Mouse (Mus musculus): Measurements from ENCODE around the gene Ssh1. TPM values are rescaled to one million over a fixed set of nuclear protein-coding genes. Genes with fewer than 3 reads are reported as not detected.

Ssh1 gene
- polyA plus RNA-seq, 1 experiment from 2014 or later = 20.4 TPM

GRCm38 (mm10) chr5:113919060-113919459, 74.6 kb downstream of the Ssh1 start:
- Histone ChIP-seq H3K4me3 (no peak overlapping the region), H3K9ac (no peak overlapping the region), H3K9me3 (no peaks in the 10 kb centered on the region), H3K27ac (no peak overlapping the region), H3K27me3 (no peaks in the 10 kb centered on the region), H3K36me3 (no peaks in the 10 kb centered on the region), H3K4me2 (replicated peaks) (no peak overlapping the region), H3K4me1 (peaks cover 18% of the 10 kb centered on the region)
- WGBS = 76% methylated on average over 7 of the region's 7 CpGs
- no peak for ATAC-seq (ENCODE audit: insufficient number of reproducible peaks, insufficient read depth, low FRiP score, low TSS enrichment)

- H3K27ac ChIP-seq = 0 out of 2 replicates have a peak overlapping the region, but pooled peaks have one; percentile 50
- H3K36me3 ChIP-seq = no peaks in the 10 kb centered on the region
- no peak for ATAC-seq (ENCODE audit: insufficient number of reproducible peaks, insufficient read depth, low FRiP score, low TSS enrichment)
- no peak overlapping the region for H3K4me3 ChIP-seq
- 27% methylated on average over 9 of the region's 9 CpGs for WGBS
- no peaks in the 10 kb centered on the region for H3K27me3 ChIP-seq
- no peak overlapping the region for H3K9ac ChIP-seq
- no peak overlapping the region for H3K4me2 ChIP-seq (replicated peaks)
- no peaks in the 10 kb centered on the region for H3K9me3 ChIP-seq
- H3K4me1 ChIP-seq = peaks cover 18% of the 10 kb centered on the region
These were observed 75.0 kb downstream of the Ssh1 start for GRCm38 (mm10) chr5:113918654-113919053.

- Histone ChIP-seq H3K4me1 (peaks cover 16% of the 10 kb centered on the region), H3K36me3 (no peaks in the 10 kb centered on the region), H3K9ac (no peak overlapping the region), H3K4me3 (no peak overlapping the region), H3K27ac (no peak overlapping the region), H3K27me3 (no peaks in the 10 kb centered on the region), H3K4me2 (replicated peaks) (no peak overlapping the region), H3K9me3 (no peaks in the 10 kb centered on the region)
- 67% methylated on average over 6 of the region's 6 CpGs for WGBS
- ATAC-seq (ENCODE audit: insufficient number of reproducible peaks, insufficient read depth, low FRiP score, low TSS enrichment) = no peak
These were observed 83.0 kb downstream of the Ssh1 start for GRCm38 (mm10) chr5:113910705-113911104.

- H3K36me3 ChIP-seq = no peaks in the 10 kb centered on the region
- H3K4me2 ChIP-seq (replicated peaks) = no peak overlapping the region
- H3K27ac ChIP-seq = no peak overlapping the region
- H3K9me3 ChIP-seq = no peaks in the 10 kb centered on the region
- no peak for ATAC-seq (ENCODE audit: insufficient number of reproducible peaks, insufficient read depth, low FRiP score, low TSS enrichment)
- peaks cover 21% of the 10 kb centered on the region for H3K4me1 ChIP-seq
- H3K27me3 ChIP-seq = no peaks in the 10 kb centered on the region
- peak overlapping the region; percentile 5; the same call in 1 of the 2 replicates for H3K9ac ChIP-seq
- H3K4me3 ChIP-seq = no peak overlapping the region
- WGBS = 32% methylated on average over 10 of the region's 10 CpGs
These were observed 83.5 kb downstream of the Ssh1 start for GRCm38 (mm10) chr5:113910065-113910701.

GRCm38 (mm10) chr5:113908592-113909441, 84.9 kb downstream of the Ssh1 start, which contains the start of gene Coro1c:
Gene Coro1c, minus strand, starts transcription at chr5:113908758.
- under 1% methylated on average over 64 of the region's 68 CpGs for WGBS
- no peaks in the 10 kb centered on the region for H3K27me3 ChIP-seq
- H3K27ac ChIP-seq = peak within 1 kb of the TSS; percentile 93
- H3K36me3 ChIP-seq = no peaks in the 10 kb centered on the region
- H3K9me3 ChIP-seq = no peaks in the 10 kb centered on the region
- peak within 1 kb of the TSS; percentile 92 for H3K9ac ChIP-seq
- ATAC-seq (ENCODE audit: insufficient number of reproducible peaks, insufficient read depth, low FRiP score, low TSS enrichment) = peak; percentile 74
- H3K4me2 ChIP-seq (replicated peaks) = peak within 1 kb of the TSS; percentile 76
- peaks cover 21% of the 10 kb centered on the region for H3K4me1 ChIP-seq
- H3K4me3 ChIP-seq = peak within 1 kb of the TSS; percentile 96

- Histone ChIP-seq H3K4me3 (peak overlapping the region; percentile 96), H3K4me1 (peaks cover 27% of the 10 kb centered on the region), H3K9ac (peak overlapping the region; percentile 92), H3K27ac (peak overlapping the region; percentile 93), H3K36me3 (no peaks in the 10 kb centered on the region), H3K27me3 (no peaks in the 10 kb centered on the region), H3K9me3 (no peaks in the 10 kb centered on the region), H3K4me2 (replicated peaks) (peak overlapping the region; percentile 76)
- ATAC-seq (ENCODE audit: insufficient number of reproducible peaks, insufficient read depth, low FRiP score, low TSS enrichment) = peak; percentile 42
- WGBS = under 1% methylated on average over 69 of the region's 69 CpGs
These were observed 85.7 kb downstream of the Ssh1 start for GRCm38 (mm10) chr5:113907786-113908567.

- WGBS = 16% methylated on average over 17 of the region's 17 CpGs
These were observed 86.5 kb downstream of the Ssh1 start for GRCm38 (mm10) chr5:113906958-113907735.

GRCm38 (mm10) chr5:113904987-113905386, 88.7 kb downstream of the Ssh1 start:
- peaks cover 41% of the 10 kb centered on the region for H3K4me1 ChIP-seq
- no peak overlapping the region for H3K9ac ChIP-seq
- H3K27me3 ChIP-seq = no peaks in the 10 kb centered on the region
- H3K36me3 ChIP-seq = no peaks in the 10 kb centered on the region
- ATAC-seq (ENCODE audit: insufficient number of reproducible peaks, insufficient read depth, low FRiP score, low TSS enrichment) = no peak
- H3K27ac ChIP-seq = no peak overlapping the region
- no peaks in the 10 kb centered on the region for H3K9me3 ChIP-seq
- WGBS = 28% methylated on average over 4 of the region's 4 CpGs
- no peak overlapping the region for H3K4me3 ChIP-seq
- no peak overlapping the region for H3K4me2 ChIP-seq (replicated peaks)

More at GRCm38 (mm10) chr5:113906958-113907735, 86.5 kb downstream of the Ssh1 start:
- peak overlapping the region; percentile 96 for H3K4me3 ChIP-seq
- no peaks in the 10 kb centered on the region for H3K9me3 ChIP-seq
- peak overlapping the region; percentile 92 for H3K9ac ChIP-seq
- no peak for ATAC-seq (ENCODE audit: insufficient number of reproducible peaks, insufficient read depth, low FRiP score, low TSS enrichment)
- H3K27me3 ChIP-seq = no peaks in the 10 kb centered on the region
- peaks cover 32% of the 10 kb centered on the region for H3K4me1 ChIP-seq
- H3K4me2 ChIP-seq (replicated peaks) = peak overlapping the region; percentile 76
- H3K27ac ChIP-seq = peak overlapping the region; percentile 93
- no peaks in the 10 kb centered on the region for H3K36me3 ChIP-seq

GRCm38 (mm10) chr5:113902983-113903382, 90.7 kb downstream of the Ssh1 start:
- Histone ChIP-seq H3K4me3 (no peak overlapping the region), H3K9ac (no peak overlapping the region), H3K36me3 (no peaks in the 10 kb centered on the region), H3K27me3 (no peaks in the 10 kb centered on the region), H3K4me2 (replicated peaks) (no peak overlapping the region; the same call in 1 of the 2 replicates), H3K9me3 (no peaks in the 10 kb centered on the region), H3K27ac (no peak overlapping the region), H3K4me1 (peaks cover 41% of the 10 kb centered on the region)
- no peak for ATAC-seq (ENCODE audit: insufficient number of reproducible peaks, insufficient read depth, low FRiP score, low TSS enrichment)
- 70% methylated on average over 5 of the region's 5 CpGs for WGBS

- no peaks in the 10 kb centered on the region for H3K27me3 ChIP-seq
- no peaks in the 10 kb centered on the region for H3K9me3 ChIP-seq
- no peak overlapping the region for H3K4me2 ChIP-seq (replicated peaks)
- H3K9ac ChIP-seq = no peak overlapping the region
- no peaks in the 10 kb centered on the region for H3K36me3 ChIP-seq
- WGBS = 86% methylated on average over 6 of the region's 6 CpGs
- H3K4me3 ChIP-seq = no peak overlapping the region
- ATAC-seq (ENCODE audit: insufficient number of reproducible peaks, insufficient read depth, low FRiP score, low TSS enrichment) = no peak
- no peak overlapping the region for H3K27ac ChIP-seq
- H3K4me1 ChIP-seq = peaks cover 40% of the 10 kb centered on the region
These were observed 91.7 kb downstream of the Ssh1 start for GRCm38 (mm10) chr5:113902017-113902416.
